Mouse (Mus musculus): ENCODE measurements at regions not wholly inside any gene's neighbourhood (a gene's known extent, or its start where the extent isn't known, plus 50 kb on each side); places are given as distances from the start of the nearest gene placed in this dataset.
"Not testable (repeated sequence)": the region's sequence is repeated elsewhere in the genome, so short reads cannot be mapped to it uniquely, and the experiment has no call there.

DNA sequence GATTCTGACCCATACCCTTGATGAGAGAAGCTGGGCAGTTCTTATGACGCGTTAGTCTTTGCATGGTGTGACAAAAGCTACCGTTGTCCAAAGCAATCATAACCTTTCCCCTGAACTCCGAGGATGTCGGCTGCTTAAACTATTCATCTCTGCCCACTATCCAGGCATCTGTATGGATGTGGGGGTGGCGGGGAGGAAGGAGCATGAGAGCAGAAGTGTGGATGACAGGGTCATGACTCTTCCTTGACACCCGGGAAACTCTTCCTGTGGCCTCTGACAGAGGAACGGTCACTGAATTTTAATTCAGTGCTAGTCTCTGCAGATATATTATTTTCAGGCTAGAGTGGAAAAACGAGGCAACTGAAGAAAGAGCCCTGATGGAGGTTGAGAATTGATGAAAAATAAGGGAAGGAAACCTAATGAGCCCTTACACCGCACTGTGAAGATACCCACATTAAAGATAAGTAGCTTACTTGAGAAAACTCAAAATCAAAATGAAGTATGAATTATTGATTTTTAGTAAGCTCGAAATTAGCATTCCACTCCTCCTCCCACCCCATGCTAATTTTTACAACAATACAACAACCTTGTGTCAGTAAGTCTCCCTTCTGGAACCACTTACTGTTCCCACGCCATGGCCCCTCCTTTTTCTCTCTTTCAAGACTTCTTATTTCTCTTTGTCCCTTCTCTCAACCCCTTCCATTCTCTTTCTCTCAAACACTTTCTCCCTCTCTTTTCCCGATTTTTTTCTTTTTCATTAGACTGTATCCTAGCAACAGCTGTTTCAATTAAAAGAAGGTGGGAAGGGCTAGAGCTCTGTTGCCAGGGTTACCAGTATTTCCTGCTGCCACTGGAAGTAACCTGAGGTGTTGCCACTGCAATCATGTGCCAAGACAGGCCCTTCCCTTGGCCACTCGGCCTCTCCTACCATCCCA, 206.0 kb upstream of the Gap43 start:
- DNase-seq (ENCODE audit: low read depth), result no peak

- DNase-seq (ENCODE audit: low read depth), result peak; percentile 7
Measured at GRCm38 (mm10) chr16:42517321-42517720, 176.9 kb upstream of the Gap43 start.

DNA sequence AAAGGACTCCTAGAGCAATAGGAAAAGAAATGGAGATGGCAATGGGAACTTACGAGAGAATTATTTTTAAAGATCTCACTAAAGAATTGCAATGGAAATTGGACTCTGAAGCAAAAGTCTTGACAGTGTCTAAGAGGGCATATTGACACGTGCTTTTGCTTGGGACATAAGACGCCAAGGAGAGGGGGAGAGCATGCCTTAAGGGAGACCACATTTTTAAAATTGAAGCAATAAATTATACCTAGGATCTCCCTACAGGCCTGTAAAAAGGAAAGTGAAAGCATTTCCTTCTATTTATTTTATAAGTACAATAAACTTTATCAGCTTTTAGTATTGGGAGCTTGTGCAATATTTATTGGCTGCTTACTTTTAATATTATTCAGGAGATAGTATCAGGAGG, 175.5 kb upstream of the Gap43 start:
- no peak for DNase-seq (ENCODE audit: low read depth)

- DNase-seq (ENCODE audit: low read depth), result no peak
Measured at GRCm38 (mm10) chr16:42505107-42505506, 164.7 kb upstream of the Gap43 start.

DNA sequence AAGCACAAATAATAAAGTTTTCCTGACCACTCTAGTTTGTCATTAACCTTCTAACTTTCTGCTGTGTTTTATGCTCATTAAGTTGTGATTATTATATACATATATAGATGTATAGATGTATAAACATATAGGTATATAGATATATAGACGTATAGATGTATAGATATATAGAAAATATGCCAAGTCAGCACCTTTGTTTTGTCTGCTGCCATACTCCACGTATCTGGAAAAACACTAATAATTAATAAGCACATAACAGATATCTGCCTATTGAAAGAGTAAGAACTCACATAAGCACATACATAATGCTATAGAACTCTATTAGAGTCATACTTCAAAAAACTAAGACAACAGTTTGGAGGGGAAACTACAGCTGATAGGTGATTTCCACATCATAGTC, 161.3 kb upstream of the Gap43 start:
- DNase-seq (ENCODE audit: low read depth), result no peak

DNA sequence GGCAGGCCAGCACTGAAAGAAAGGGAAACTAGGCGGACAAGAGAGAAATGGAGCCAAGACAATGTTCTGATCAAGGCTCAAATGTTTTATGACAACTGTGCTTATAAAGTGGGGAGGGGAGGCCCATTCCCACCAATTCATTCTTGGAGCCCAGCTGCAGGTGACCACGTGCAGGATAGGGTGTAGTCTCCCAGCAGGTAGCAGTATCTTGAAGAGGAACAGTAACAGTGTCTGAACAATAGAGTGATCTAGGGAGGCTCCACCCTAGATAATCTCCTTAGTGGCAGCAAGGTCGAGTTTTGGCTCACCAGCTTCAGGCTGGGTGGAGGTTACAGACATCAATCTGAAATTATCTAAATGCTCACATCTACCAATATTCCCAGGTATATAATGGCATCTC, 160.7 kb upstream of the Gap43 start:
- DNase-seq (ENCODE audit: low read depth), result not testable (repeated sequence)

DNA sequence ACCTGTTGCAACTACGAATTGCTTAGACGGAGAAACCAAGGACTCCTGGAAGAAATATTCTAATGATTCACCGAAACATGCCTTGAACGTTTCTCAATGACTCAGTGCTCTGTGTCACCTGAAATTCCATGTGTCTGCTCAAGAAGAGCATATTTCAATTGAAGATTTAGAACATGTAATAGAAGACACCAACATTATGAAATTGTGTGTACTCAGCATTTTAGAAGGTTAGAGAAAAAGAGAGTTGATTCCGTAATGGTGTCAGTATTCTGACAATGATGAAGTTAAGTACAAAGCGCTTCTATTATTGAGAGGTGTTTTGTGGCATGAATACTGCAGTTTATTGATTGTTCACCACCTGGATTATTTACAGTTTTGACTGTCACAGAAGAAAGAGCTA, 159.1 kb upstream of the Gap43 start:
- no peak for DNase-seq (ENCODE audit: low read depth)

DNA sequence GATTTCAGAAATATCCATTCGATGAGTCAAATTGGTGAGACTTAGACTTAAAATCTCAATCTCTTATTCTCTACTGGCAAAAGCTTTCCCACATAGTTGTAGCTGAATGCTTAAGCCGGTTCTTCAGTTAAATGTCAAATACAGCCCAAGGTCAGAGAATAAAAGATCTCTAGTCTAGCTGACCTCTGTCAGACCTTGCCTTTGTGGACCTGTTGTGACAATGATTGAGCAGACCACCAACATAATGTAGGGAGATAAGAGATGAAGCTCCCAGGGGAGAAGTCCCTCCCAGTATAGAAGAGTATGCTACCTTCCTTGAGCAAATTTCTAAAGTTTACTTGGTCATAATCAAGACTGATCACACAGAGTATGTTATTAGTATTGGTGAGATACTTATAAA, 157.9 kb upstream of the Gap43 start:
- no peak for DNase-seq (ENCODE audit: low read depth)

DNA sequence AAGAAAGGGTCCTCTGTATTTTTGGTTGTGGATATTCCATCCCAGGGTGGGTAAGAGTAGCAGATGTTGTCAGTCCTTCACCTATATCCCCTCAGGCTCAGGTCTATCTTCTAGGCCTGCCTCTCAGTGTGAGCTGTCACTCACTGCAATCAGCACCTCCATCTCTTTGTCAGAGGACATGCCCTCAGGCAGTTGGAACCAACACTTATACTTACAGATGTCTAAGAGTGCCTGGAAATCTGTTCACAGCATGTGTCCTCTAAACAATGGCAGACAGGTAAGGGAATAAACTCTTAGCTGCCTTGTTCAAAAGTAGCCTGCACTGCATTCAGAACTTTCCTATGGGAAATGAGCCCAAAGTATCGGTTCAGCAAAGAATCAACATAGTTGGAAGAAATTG, 153.1 kb upstream of the Gap43 start:
- no peak for DNase-seq (ENCODE audit: low read depth)

DNA sequence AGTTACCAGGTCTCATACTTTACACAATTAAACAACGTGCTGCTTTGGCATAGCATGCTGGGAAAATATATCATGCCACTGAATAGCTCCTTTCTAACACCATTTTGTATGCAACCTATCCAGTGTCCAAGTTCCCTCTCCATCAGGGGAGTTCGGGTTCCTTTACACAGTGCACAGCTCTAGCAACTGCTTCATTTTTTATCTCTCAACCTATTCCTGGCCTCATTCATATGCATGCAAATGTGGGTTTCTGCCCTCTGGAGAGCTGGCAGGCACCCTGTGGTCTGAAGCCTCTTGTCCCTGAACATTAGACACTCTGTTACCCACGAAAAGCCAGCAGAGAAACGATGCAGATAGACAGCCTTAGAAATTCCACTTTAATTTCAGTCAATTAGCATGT, 148.3 kb upstream of the Gap43 start:
- no peak for DNase-seq (ENCODE audit: low read depth)

- DNase-seq (ENCODE audit: low read depth), result no peak
Measured at GRCm38 (mm10) chr16:42479978-42480377, 139.5 kb upstream of the Gap43 start.

- DNase-seq (ENCODE audit: low read depth), result no peak
Measured at GRCm38 (mm10) chr16:42466976-42467375, 126.5 kb upstream of the Gap43 start.

- no peak for DNase-seq (ENCODE audit: low read depth)
Measured at GRCm38 (mm10) chr16:42456335-42456984, 116.0 kb upstream of the Gap43 start.

DNA sequence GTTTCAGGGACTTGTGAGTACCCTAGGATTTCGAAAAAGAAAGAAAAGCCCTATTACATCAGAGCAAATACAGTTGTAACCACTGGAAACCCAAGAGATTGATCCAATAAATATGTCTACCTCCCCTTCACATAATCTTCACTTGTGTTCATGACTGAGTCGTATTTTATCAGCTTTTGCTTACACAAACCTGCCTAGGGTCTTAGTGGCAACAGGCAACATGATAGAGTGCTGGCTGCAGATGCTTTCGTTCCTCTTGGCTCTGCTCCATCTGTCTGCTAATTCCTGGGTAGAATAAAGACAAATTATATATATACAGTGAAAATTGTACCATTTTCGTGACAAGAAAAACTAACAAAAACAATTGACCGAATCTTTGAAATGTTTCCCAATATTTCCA, 112.9 kb upstream of the Gap43 start:
- DNase-seq (ENCODE audit: low read depth), result no peak

DNA sequence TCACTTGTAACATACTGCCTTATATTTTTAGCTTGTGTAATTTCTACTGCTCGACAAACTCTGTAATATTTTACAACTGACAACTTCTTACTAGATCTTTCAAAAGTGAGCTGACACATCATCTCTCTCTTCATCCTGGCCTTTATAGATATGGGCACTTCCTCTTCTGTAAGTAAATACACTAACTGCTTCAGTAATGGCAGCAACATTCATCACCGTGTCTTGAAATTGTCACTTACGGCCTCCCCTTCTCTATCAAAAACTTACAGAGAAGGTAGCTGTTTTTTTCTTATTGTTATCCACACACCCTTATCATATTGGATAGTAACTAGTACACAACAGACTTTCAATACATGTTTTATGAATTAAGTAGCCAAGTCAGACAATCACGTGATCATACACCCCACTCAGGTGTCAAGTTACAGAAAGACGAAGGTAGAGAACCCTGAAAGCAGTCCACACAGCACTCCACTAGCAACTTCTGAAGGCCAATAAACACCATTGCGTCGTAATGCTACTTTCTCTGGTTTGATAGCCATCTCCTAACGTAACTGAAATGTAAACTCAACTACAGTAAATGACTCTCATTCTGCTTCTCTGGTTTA, 109.5 kb upstream of the Gap43 start:
- no peak for DNase-seq (ENCODE audit: low read depth)

DNA sequence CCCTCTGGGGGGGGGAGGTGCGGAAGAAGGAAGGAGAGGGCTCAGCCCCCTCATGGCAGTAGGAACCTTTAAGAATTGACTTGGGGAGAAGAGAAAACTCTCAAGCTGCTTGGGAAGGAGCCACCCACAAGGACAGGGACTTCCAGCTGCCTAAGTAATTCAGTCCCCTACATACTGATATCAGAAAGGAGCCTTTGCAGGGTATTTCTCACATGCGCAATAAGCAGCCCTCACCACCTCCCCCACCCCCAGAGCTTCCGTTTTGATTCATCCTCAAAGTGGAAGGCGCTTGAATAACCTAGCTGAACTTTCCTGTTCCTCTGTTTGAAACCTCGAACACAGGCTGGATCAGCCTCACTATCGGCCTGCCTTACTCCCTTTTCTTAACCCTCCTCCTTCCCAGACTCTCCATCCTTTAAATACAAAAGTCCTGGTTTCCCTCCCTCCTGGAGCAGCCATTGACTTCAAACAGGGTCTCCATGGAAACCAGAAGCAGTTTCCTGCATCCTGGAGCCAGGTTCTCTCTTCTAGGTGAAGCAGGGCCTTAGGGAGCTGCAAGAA, 104.5 kb upstream of the Gap43 start:
- no peak for DNase-seq (ENCODE audit: low read depth)

DNA sequence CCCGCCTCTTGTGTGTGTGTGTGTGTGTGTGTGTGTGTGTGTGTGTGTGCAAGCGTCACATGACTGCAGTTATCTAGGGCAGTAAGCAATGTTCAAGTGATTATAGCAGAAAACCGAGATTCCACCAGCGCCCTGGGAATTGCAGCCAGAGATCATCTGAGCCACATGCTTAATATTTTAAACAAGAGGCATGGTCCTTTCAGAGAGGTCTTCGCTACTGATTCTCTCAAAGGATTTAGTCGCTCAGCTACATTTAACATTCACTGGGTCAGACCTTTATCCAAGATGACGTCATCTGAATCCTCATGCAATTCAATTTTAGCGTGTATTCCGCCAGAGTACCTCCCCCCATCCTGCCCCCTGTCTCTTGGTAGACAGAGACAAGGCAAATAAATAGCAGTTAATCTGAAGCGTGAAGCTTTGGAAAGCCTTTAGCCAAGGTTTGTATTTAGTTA, 104.0 kb upstream of the Gap43 start:
- no peak for DNase-seq (ENCODE audit: low read depth)

DNA sequence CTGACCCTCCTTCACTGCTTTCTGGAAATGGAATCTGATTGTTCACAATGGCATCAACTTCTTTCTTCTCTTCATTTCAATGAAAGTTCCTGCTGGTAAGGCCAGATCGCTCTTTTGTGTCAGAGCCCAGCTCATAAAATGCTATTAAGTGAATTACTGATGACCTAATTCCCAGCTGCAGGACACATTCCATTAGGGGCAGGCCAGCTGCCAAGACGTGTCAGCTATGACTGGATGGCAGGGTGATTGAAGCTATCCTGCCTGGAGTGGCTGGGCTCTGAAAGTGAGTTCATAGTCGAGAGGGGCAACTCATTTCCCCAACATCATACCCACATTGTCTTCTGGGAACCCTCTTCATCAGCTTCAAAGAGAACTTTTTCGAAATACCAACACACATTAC, 100.4 kb upstream of the Gap43 start:
- DNase-seq (ENCODE audit: low read depth), result no peak

GRCm38 (mm10) chr16:42431529-42431928, 91.1 kb upstream of the Gap43 start:
- DNase-seq (ENCODE audit: low read depth), result no peak

GRCm38 (mm10) chr16:42416673-42417072, 76.2 kb upstream of the Gap43 start:
- DNase-seq (ENCODE audit: low read depth), result no peak

DNA sequence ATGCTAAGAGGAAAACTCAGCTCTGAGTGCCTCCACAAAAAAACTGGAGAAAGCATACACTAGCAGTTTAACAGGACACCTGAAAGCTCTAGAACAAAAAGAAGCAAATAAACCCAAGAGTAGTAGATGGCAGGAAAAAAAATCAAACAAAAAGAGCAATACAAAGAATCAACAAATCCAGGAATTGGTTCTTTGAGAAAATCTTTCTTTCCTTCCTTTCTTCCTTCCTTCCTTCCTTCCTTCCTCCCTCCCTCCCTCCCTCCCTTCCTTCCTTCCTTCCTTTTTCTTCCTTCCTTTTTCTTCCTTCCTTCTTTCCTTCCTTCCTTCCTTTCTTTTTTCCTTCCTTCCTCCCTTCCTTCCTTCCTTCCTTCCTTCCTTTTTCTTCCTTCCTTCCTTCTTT, 71.6 kb upstream of the Gap43 start:
- DNase-seq (ENCODE audit: low read depth), result not testable (repeated sequence)

DNA sequence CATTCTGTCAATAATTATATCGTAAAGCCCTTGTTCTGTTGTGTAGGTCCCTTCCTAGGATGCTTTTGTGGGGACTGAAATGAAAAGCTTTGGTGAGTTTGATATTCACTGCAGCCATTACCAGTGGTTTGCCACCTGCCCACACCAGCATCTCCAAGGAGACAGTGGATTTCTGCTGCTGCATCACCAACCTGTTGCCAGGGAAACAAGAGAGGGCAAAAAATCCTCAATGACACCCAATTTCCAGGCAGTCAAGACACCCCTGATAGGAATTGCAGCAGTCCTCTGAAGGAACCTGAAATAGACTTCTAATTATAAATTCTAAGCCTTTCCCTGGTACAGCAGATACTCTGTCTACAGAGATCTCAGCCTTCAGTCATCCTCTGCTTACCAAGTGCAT, 56.1 kb upstream of the Gap43 start:
- no peak for DNase-seq (ENCODE audit: low read depth)

Measured in fibroblast of lung, adult 2 months (primary cell).